Mouse (Mus musculus) lung, embryonic 14.5 days (tissue): Measurements from ENCODE around the gene Rnf11. TPM values are rescaled to one million over a fixed set of nuclear protein-coding genes. Genes with fewer than 3 reads are reported as not detected.

Experiments used
- ATAC-seq: fragments of 200-750 bp; cut with Nextera tagmentation; 2 replicates; pipeline ENCODE4 v1.8.0; 2017; ENCODE audit warnings: mild to moderate bottlenecking, moderate TSS enrichment, moderate library complexity; ENCODE audit not compliant: insufficient read depth
- DNase-seq: peaks from one replicate; pipeline ENCODE4 v3.0.0-alpha.2; 2015
- H3K27ac ChIP-seq: fragments of 300-500 bp; sonication (generic); 2 replicates; pipeline ENCODE4 v1.5.1; 2014; ENCODE audit warnings: low read depth, mild to moderate bottlenecking, moderate library complexity
- H3K27me3 ChIP-seq: fragments of 300-500 bp; sonication (generic); 2 replicates; pipeline ENCODE4 v1.6.1; 2014; ENCODE audit warnings: low read length, control low read depth; ENCODE audit not compliant: insufficient read depth
- H3K36me3 ChIP-seq: fragments of 300-500 bp; sonication (generic); 2 replicates; pipeline ENCODE4 v1.6.1; 2014; ENCODE audit warnings: control low read depth; ENCODE audit not compliant: insufficient read depth
- H3K4me1 ChIP-seq: fragments of 300-500 bp; sonication (generic); 2 replicates; pipeline ENCODE4 v1.6.1; 2014; ENCODE audit warnings: antibody characterized with exemption, control low read depth; ENCODE audit not compliant: insufficient read depth
- H3K4me2 ChIP-seq: fragments of 300-500 bp; sonication (generic); 2 replicates; pipeline ENCODE4 v1.6.1; 2014; ENCODE audit warnings: mild to moderate bottlenecking
- H3K4me3 ChIP-seq: fragments of 300-500 bp; sonication (generic); 2 replicates; pipeline ENCODE4 v1.5.1; 2014; ENCODE audit warnings: low read depth, low read length
- H3K9ac ChIP-seq: fragments of 300-500 bp; sonication (generic); 2 replicates; pipeline ENCODE4 v1.6.1; 2014
- H3K9me3 ChIP-seq: fragments of 300-500 bp; sonication (generic); 2 replicates; pipeline ENCODE4 v1.6.1; 2016; ENCODE audit warnings: low read depth, low read length, control low read depth
- CTCF ChIP-seq: IDR thresholded peaks from 2 replicates; pipeline ENCODE4 v1.5.1; 2016; ENCODE audit warnings: antibody characterized with exemption, low read depth
- WGBS: fragments of 180-500 bp; shearing (Covaris S2); extraction: QIAGEN DNeasy Blood & Tissue Kit; methylation state at CpG from one replicate; pipeline ENCODE4 v1.1.7; 2014; 5-methylcytosine and 5-hydroxymethylcytosine counted together
- polyA plus RNA-seq: library from polyadenylated mRNA; unstranded; fragments of >200 nt; fragmentation: Nextera tagmentation; extraction: Ambion mirVana; gene quantifications from 2 replicates; pipeline ENCODE4 v1.2.1, GENCODE M21; 2014

Rnf11 gene
- polyA plus RNA-seq, 1 experiment from 2014 or later, result 54.6 TPM

- no peak overlapping the region for H3K4me2 ChIP-seq
- no peak for TF ChIP-seq CTCF
- no peaks in the 10 kb centered on the region for H3K27me3 ChIP-seq
- whole genome bisulfite sequencing, result 76% methylated on average over 3 of the region's 3 CpGs
- no peaks in the 10 kb centered on the region for H3K4me1 ChIP-seq
- ATAC-seq (no peak), DNase-seq (no peak)
- no peak overlapping the region for H3K4me3 ChIP-seq
- no peaks in the 10 kb centered on the region for H3K9me3 ChIP-seq
- 0 out of 2 replicates have a peak, but pooled peaks cover 4% of the 10 kb centered on the region for H3K36me3 ChIP-seq
- no peak overlapping the region for H3K9ac ChIP-seq
- peak overlapping the region; percentile 40; the same call in 1 of the 2 replicates for H3K27ac ChIP-seq
Measured at GRCm38 (mm10) chr4:109439825-109440248, 44.7 kb downstream of the Rnf11 start.

GRCm38 (mm10) chr4:109439101-109439500 lies 45.4 kb downstream of the Rnf11 start:
- no peaks in the 10 kb centered on the region for H3K9me3 ChIP-seq
- no peaks in the 10 kb centered on the region for H3K4me1 ChIP-seq
- TF ChIP-seq CTCF, result 0 out of 2 replicates have a peak, but pooled peaks have one; percentile 4
- no peak overlapping the region for H3K9ac ChIP-seq
- DNase-seq, result no peak
- H3K4me2 ChIP-seq, result no peak overlapping the region
- 0 out of 2 replicates have a peak, but pooled peaks cover 4% of the 10 kb centered on the region for H3K36me3 ChIP-seq
- WGBS, result 79% methylated on average over 8 of the region's 8 CpGs
- no peaks in the 10 kb centered on the region for H3K27me3 ChIP-seq
- H3K27ac ChIP-seq, result no peak overlapping the region; the same call in 1 of the 2 replicates
- no peak for ATAC-seq
- no peak overlapping the region for H3K4me3 ChIP-seq

- TF ChIP-seq CTCF, result peak; percentile 91
- Histone ChIP-seq H3K4me1 (no peaks in the 10 kb centered on the region), H3K4me3 (no peak overlapping the region), H3K27me3 (no peaks in the 10 kb centered on the region), H3K9ac (no peak overlapping the region), H3K9me3 (no peaks in the 10 kb centered on the region), H3K36me3 (0 out of 2 replicates have a peak, but pooled peaks cover 4% of the 10 kb centered on the region), H3K27ac (no peak overlapping the region), H3K4me2 (no peak overlapping the region)
- 55% methylated on average over 9 of the region's 9 CpGs for WGBS
- DNase-seq, result peak; percentile 85
- peak; percentile 76 for ATAC-seq
Measured at GRCm38 (mm10) chr4:109437913-109438878, 46.3 kb downstream of the Rnf11 start.

- WGBS, result 79% methylated on average over 1 of the region's 1 CpGs
Measured at GRCm38 (mm10) chr4:109434256-109434655, 50.3 kb downstream of the Rnf11 start.

GRCm38 (mm10) chr4:109433641-109434040 lies 50.9 kb downstream of the Rnf11 start:
- Histone ChIP-seq H3K4me1 (no peaks in the 10 kb centered on the region), H3K4me2 (no peak overlapping the region), H3K27ac (no peak overlapping the region), H3K9me3 (no peaks in the 10 kb centered on the region), H3K4me3 (no peak overlapping the region), H3K27me3 (no peaks in the 10 kb centered on the region), H3K9ac (no peak overlapping the region), H3K36me3 (no peaks in the 10 kb centered on the region)
- DNase-seq (no peak), ATAC-seq (no peak)
- whole genome bisulfite sequencing, result 56% methylated on average over 6 of the region's 6 CpGs
- no peak for TF ChIP-seq CTCF

More at GRCm38 (mm10) chr4:109434256-109434655, 50.3 kb downstream of the Rnf11 start:
- Histone ChIP-seq H3K36me3 (no peaks in the 10 kb centered on the region), H3K27ac (no peak overlapping the region), H3K27me3 (no peaks in the 10 kb centered on the region), H3K4me1 (no peaks in the 10 kb centered on the region), H3K9ac (no peak overlapping the region), H3K9me3 (no peaks in the 10 kb centered on the region), H3K4me2 (no peak overlapping the region), H3K4me3 (no peak overlapping the region)
- DNase-seq, result no peak
- TF ChIP-seq CTCF, result no peak
- no peak for ATAC-seq

GRCm38 (mm10) chr4:109432668-109433375 lies 51.7 kb downstream of the Rnf11 start:
- no peak overlapping the region for H3K4me2 ChIP-seq
- no peaks in the 10 kb centered on the region for H3K36me3 ChIP-seq
- H3K27ac ChIP-seq, result no peak overlapping the region
- H3K9me3 ChIP-seq, result no peaks in the 10 kb centered on the region
- H3K27me3 ChIP-seq, result no peaks in the 10 kb centered on the region
- no peak overlapping the region for H3K4me3 ChIP-seq
- no peak for DNase-seq
- no peak overlapping the region for H3K9ac ChIP-seq
- 44% methylated on average over 16 of the region's 16 CpGs for WGBS
- no peak for TF ChIP-seq CTCF
- H3K4me1 ChIP-seq, result no peaks in the 10 kb centered on the region
- no peak for ATAC-seq

GRCm38 (mm10) chr4:109430854-109431253 lies 53.7 kb downstream of the Rnf11 start:
- DNase-seq (peak; percentile 79), ATAC-seq (peak; percentile 59)
- no peak overlapping the region for H3K4me2 ChIP-seq
- H3K36me3 ChIP-seq, result no peaks in the 10 kb centered on the region
- H3K9ac ChIP-seq, result no peak overlapping the region
- peak; percentile 83 for TF ChIP-seq CTCF
- no peaks in the 10 kb centered on the region for H3K4me1 ChIP-seq
- no peaks in the 10 kb centered on the region for H3K27me3 ChIP-seq
- H3K9me3 ChIP-seq, result no peaks in the 10 kb centered on the region
- H3K27ac ChIP-seq, result no peak overlapping the region
- 44% methylated on average over 13 of the region's 13 CpGs for WGBS
- no peak overlapping the region for H3K4me3 ChIP-seq
